Mouse (Mus musculus): ENCODE measurements around the gene Ankrd40. TPM values are rescaled to one million over a fixed set of nuclear protein-coding genes. Genes with fewer than 3 reads are reported as not detected.

Gene Ankrd40
- polyA plus RNA-seq, 1 experiment, result 138 TPM

DNA sequence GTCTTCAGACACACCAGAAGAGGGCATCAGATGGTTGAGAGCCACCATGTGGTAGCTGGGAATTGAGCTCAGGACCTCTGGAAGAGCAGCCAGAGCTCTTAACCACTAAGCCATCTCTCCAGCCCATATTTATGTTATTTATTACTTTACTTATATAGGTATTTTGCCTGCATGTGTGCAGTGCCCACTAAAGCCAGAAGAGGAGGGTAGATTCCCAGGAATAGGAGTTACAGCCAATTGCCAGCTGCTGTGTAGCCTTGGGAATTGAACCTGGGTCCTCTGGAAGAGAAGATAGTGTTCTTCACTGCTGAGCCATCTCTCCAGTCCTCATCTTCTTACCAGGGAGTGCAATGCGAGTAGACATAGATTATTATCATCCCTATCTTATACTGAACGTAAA lies 22.0 kb downstream of the Ankrd40 start:
- DNase-seq (ENCODE audit: extremely low spot score in 1 of 2, low spot score in 1 of 2), result no peak

DNA sequence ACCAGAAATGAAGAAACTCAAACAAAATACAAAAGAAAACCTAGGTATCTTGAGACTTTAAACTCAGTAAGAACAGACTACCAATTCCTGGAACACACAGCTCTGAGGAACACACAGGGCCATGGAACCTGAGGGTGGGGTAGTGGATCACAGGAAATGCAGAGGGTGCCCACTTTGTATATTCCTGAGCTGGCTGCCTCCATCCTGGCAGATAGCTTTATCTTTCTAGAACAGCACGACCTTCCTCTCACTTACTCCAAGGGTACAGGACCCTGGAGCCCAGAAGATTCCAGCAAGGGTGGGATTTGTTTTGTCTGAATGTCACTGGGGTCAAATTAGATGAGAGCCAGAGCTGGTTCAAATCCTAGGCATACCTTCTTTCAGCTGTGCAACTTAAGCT lies 22.5 kb downstream of the Ankrd40 start:
- no peak for DNase-seq (ENCODE audit: extremely low spot score in 1 of 2, low spot score in 1 of 2)

DNA sequence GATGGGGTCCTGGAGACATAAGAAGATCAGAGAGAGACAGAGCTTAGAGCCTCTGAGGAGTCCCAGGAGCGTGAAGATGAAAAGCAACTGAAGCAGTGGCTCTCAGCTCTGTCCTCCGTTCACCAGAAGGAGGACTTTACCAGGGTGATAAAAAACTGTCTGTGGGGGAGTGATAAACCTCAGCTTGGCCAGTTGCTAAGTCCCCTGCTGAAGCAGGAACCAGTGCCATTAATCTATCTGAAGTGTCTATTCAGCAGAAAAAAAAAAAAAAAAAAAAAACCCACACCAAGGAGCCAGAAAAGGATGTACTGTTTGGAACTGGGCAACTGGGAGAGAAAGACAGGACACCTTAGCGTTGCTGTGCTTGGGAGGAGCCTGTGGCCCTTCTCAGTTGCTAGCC lies 23.3 kb downstream of the Ankrd40 start:
- no peak for DNase-seq (ENCODE audit: extremely low spot score in 1 of 2, low spot score in 1 of 2)

DNA sequence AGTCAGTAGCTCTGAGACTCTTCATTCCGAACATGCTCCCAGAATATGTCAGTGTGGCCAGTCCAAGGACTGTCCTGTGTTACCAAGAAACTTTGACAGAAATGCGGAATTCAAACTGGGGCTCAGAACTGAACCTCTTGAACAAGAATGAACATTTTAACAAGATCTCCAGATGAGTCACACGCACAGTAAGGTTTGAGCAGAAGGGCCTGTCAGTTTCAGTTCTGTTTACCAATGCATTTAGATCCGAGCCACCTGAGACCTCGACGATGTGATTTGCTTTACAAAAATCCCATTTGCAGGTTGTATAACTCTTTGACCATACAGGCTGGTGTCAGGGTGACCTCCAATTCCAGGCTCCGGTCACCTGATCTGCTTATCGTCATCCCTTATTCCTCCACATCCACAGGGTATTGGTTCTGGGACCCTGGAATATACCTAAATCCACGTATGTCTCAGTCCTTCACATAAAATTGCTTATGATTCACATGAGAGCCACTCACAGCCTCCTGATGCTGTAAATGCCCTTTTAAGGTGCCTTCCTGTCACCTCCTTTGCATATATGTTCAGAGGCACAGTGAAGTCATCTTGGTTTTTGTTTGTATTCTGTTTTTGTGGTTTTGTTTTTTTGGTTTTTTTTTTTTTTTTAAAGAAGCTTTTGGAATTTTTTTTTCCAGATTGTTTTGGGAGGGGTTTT lies 27.9 kb downstream of the Ankrd40 start:
- DNase-seq (ENCODE audit: extremely low spot score in 1 of 2, low spot score in 1 of 2), result no peak

DNA sequence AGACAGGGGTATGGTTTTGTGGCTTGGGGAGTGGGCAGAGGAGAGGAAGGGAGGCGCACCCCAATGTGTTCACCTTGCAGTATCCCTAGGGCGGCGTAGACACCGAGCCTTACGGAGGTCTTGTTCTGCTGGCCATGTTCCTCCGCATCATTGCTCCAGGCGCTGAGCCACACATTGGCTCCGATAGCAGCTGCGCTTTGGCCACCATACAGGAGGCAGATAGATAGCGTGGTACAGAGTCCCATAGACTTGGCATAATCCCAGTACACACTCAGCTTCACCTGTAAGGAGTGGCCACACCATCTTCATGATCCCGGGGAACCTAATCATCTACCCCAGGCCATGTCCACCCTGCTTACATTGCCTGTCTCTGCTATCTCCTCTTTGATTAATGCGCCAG lies 31.4 kb downstream of the Ankrd40 start:
- DNase-seq (ENCODE audit: extremely low spot score in 1 of 2, low spot score in 1 of 2), result no peak

DNA sequence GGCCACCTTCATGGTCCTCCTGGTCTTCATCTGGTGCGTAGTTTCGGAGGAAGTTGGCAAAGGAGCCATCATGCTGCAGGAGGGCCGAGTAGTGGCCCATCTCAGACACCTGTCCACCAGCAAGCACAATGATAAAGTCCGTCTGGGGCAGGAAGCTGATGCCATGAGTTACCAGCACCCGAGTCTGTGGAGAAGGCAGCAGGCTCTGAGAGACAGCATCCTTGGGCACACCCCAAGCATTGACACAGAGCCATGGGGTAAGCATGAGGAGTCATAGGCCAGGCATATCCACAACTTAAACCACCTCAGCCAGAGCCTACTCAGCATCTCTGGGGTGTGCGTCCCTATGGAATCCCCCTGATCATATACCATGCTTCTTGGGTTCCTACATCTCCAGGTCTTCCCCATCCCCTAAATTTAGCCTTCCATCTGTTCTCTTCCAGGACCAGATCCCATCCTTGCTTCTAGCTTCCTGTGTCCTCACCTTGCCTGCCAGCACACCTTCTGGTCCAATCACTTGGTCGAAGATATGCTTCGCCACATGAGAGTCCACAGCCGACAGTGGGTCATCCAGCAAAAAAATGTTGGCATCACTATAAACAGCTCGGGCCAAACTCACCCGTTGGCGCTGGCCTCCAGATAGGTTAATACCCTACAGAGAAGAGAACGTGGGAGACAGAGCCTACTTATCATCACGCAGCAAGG lies 33.5 kb downstream of the Ankrd40 start:
- DNase-seq (ENCODE audit: extremely low spot score in 1 of 2, low spot score in 1 of 2), result no peak

DNA sequence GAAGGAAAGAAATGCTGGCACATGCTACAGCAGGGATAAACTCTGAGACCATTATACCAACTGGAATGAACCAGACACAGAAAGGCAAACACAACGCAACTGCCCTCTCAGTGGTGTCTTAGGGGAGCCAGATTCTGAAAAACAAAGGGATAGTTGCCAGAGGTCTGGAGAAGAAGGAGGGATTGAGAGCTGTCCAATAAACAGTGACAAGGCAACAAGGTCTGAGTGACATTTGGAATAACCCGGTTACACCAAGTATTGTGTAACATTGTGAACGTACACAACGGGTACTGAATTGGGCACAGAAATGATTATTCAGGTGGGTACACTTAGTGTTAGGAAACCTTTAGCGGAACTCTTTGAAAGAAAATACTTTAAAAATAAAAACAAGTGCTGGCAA lies 34.3 kb downstream of the Ankrd40 start:
- DNase-seq (ENCODE audit: extremely low spot score in 1 of 2, low spot score in 1 of 2), result no peak

DNA sequence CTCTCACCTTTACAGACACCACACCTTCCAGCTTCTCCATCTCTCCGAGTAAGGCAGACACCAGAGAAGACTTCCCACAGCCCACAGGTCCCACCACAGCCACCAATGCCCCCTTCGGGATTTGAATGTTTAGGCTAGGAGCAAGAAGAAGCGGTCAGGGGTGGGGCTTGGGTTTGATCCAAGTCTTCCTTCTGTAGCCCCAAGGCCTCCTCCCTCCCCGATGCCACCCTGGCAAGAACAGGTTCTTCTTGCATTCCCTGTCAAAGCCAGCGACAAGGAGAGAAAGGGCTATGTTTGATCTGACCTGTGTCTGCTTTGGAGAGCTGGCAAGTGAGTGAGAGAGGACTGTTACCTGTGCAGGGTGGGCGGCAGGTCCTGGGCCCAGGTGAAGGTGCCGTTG lies 35.9 kb downstream of the Ankrd40 start:
- no peak for DNase-seq (ENCODE audit: extremely low spot score in 1 of 2, low spot score in 1 of 2)

DNA sequence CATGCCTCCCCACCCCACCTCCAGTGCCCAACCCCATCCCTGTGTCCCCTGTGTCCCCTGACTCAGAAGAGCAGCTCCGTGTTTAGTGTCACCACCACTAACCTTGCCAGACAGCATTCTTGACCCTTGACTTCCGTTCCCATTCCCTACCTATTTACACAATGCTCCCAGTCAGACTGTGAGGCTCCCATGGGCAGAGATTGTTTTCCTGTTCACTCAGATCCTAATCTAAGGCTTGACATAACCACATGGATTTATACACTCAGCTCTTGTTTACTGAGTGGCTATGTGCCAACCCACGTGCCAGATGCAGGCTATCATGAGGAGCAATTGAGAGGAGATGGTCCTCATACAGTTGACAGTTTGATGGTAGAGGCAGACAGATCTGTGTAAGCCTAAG lies 37.5 kb downstream of the Ankrd40 start:
- no peak for DNase-seq (ENCODE audit: extremely low spot score in 1 of 2, low spot score in 1 of 2)

DNA sequence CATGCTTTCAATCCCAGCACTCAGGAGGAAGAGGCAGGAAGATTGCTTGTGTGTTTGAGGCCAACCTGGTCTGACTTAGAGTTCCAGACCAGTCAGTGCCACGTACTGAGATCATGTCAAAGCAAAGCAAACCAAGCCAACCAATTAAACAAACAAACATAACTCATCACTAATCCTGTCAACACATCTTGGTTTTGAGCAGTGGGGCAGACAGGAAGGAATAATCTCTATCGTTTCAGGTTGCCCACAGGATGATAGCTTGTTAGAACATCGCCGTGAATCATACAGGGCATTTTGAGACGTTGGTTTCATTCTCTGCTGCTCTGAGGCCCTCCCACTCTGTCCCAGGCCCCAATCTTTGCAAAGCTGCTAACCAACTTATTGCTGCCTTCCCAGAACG lies 42.2 kb downstream of the Ankrd40 start:
- DNase-seq (ENCODE audit: extremely low spot score in 1 of 2, low spot score in 1 of 2), result no peak

DNA sequence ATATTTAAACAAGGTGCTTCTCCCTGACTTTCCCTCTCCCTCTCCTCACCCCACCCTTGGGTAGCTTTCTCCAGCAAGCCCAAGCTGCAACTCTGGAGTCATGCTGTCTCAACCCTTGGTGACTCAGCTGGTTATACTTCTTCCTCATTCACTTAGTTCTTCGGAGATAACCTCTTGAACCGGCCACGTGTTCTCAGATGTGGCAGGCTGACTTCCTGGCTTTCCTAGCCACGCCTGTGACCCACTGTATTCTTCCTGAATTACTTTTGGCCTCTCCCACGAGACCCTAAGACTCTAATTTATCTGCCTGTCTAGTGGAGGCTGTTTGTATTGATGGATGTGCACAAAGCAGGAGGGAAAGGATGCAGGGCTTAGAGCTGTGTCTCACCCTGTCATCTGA lies 43.0 kb downstream of the Ankrd40 start:
- DNase-seq (ENCODE audit: extremely low spot score in 1 of 2, low spot score in 1 of 2), result no peak

DNA sequence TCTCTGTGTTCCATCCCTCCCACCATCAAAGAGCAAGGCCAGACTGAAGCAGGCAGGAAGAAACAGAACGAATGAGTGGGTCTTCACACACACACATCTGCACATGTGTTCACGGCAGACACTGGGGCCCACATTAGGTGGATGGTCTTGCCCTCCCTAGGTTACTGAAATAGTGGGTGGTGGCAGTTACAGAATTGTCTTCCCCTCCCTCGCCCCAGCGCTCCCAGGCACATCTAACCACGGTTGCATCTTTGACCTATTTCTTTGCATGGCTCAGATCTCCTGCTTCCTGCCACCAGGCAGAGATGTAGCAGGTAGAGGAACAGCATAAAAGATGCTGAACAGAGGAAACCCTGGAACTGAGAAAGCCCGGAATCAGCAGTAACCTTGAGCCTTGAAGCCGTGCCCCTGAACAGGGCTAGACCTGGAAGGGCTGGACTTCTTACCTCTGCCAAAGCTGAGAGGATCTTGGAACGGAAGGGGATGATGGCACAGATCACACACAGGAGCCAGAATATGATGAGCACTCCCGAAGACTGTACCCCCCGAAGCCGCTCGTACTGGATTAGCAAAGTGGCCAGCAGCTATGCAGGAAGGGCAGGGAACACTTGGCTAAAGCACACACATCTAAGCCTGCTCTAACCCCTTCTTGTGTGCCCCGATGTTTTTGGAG lies 46.6 kb downstream of the Ankrd40 start:
- DNase-seq (ENCODE audit: extremely low spot score in 1 of 2, low spot score in 1 of 2), result no peak

DNA sequence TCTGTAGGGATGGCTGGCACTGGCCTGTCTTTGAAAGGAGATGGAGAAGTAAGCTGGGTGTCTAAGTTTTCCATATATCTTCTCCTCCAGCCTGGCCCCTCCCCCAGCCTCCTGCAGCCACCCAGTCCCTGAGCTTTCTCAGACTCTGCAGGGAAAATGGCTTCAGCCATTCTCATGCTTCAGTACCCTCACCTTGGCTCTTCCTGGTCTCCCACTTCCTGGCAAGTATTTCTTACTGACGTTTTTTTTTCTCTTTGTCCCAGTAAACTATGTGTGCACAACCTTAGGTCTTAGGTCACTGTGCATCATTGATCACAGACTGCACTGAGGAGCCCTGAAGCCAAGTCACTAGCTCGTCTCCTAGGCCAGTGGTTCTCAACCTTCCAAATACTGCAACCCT lies 51.3 kb downstream of the Ankrd40 start:
- DNase-seq (ENCODE audit: extremely low spot score in 1 of 2, low spot score in 1 of 2), result no peak

DNA sequence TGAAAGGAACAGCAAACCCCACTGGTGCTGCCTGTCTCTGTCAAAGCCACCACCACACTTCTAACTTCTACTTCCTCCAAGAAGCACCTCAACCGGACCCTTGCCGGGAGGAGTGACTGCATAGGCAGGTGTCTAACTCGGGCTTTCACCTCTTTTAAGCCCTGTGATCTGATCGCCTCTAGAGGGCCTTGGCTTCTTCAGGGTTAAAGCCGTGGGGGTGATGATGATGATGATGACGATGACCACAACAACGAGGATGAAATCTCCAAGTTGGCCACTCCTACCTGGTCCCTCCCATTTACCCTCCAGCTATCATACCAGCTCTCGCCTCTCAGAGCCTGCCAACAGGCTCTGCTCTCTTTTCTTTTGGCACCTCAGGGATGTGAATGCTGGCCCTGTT lies 51.9 kb downstream of the Ankrd40 start:
- DNase-seq (ENCODE audit: extremely low spot score in 1 of 2, low spot score in 1 of 2), result no peak

DNA sequence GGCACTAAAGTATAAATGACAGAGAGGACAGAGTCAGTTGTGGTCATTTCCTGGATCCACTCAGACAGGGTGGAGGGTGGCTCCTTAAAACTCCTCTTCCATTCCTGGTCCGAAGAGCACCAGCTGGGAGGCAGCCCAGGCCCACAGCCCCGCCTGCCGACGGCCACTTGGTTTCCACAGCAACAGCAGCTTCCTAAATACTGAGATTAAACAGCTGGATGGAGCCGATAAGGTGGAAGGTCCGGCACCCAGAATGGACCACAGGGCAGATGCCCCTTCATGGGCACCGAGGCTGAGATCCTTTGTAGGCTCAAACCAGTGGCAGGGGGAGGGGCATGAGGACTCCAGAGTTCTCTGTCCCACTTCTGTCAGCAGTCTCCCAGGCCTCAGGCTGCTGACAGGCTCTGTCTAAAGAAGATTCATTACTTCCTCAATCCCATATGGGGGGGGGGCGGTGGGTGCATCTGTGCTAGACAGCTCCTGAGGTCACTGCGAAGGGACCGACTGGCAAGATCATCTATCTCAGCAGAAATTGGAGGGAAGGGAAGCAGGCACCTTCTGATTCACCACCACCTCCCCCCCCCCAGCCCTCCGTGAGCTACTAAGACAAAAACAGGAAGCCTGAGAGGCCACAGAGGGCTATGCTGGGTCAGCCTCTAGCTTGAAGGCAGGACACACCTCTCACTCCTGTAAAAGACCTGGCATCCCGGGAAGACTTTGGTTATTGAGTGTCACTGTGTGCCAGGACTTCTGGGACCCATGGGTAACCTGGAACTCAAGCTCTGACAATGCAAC lies 58.4 kb downstream of the Ankrd40 start:
- DNase-seq (ENCODE audit: extremely low spot score in 1 of 2, low spot score in 1 of 2), result no peak

DNA sequence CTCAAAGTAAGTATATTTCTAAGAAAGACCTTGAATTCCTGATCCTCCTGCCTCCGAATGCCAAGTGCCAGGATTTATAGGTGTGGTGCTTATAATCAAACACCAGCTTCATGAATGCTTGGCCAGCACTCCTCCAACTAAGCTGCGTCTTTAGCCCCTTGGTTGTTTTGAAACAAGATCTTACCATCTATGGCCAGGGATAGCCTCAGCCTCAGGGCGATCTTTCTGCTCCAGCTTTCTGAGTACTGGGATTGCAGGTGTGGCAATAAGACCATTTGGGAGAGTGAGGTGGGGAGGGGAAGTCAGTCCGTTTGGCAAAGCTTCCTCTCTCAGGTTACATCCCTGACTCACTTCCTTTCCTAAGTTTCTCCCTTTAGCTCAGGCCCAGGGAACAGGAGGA lies 60.0 kb downstream of the Ankrd40 start:
- DNase-seq (ENCODE audit: extremely low spot score in 1 of 2, low spot score in 1 of 2), result no peak

DNA sequence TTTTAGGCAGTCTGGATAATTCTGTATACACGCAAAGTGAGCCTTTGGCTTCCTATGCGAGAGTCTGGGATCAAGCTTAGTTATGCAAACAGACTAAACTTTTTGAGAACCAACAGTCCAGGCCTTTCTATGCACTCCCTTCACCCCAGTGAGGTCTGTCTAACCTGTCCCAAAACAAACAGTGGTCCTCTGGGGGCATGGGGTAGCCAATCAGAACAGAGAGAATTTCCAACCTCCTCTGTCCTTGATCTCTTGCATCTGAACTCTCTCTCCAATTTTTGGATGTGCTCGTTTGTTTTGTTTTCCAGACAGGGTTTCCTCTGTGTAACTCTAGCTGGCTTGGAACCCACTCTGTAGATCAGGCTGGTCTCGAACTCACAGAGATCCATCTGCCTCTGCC lies 61.2 kb downstream of the Ankrd40 start:
- DNase-seq (ENCODE audit: extremely low spot score in 1 of 2, low spot score in 1 of 2), result no peak

DNA sequence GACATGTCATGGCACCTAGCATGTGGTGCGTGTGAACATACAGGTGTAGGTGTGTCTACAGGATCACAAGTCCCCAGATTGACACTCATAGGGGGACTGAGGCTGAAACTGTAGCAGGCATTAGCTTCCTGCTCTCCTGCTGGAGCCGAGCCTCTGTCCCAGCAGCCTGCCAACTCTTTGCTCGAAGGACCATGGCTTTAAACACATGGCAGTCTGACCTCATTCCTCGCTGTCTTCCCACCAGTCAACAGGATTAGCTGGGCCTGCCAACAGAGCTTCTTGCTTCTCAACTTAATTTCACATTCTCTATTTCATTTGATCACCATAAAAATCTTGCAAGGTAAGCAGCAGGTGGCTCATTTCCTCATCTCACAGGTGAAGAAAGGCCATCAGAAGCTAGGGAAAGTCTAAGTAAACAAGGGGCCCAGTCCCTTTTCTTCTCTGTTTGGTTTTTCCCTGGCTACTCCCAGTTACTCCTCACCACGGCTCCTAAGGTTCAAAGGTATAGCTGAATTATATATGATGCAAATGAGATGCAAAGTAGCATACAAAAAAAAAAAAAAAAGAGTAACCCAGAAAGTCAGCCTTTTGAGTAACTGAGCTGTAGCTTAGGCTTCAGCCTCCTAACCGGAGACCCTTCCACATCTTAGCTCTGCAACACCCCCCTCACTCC lies 62.1 kb downstream of the Ankrd40 start:
- DNase-seq (ENCODE audit: extremely low spot score in 1 of 2, low spot score in 1 of 2), result no peak

DNA sequence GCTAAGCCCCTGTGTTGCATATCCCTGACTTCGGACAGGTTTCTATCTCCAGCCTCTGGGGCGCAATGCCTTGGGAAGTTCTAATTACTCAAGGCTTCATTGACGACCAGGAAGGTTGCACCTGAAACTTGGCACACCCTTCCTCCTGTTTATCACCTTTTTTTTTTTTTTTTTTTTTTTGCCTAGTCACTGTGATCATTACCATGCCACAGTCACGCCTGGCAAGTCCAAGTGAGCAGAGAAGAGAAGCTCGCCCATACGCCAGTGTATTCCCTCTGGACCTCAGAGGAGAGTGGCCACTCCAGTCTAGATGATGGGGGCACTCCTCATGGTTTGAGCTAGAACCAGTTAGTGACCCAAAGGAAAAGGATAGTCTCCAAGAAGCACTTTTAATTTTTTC lies 63.0 kb downstream of the Ankrd40 start:
- DNase-seq (ENCODE audit: extremely low spot score in 1 of 2, low spot score in 1 of 2), result no peak
